Mouse (Mus musculus) heart, embryonic 11.5 days (tissue): ENCODE measurements around the gene Spink8. TPM values are rescaled to one million over a fixed set of nuclear protein-coding genes. Genes with fewer than 3 reads are reported as not detected.

Source experiments
- ATAC-seq: fragments of 200-750 bp; cut with Nextera tagmentation; replicated peaks from 2 replicates; pipeline ENCODE4 v1.8.0; 2017; ENCODE audit warnings: moderate library complexity; ENCODE audit not compliant: insufficient number of reproducible peaks, low FRiP score, low TSS enrichment
- H3K27ac ChIP-seq: fragments of 300-500 bp; sonication (generic); 2 replicates; pipeline ENCODE4 v1.5.1; 2014; ENCODE audit warnings: mild to moderate bottlenecking, low read depth, low read length
- H3K27me3 ChIP-seq: fragments of 300-500 bp; sonication (generic); 2 replicates; pipeline ENCODE4 v1.6.1; 2014; ENCODE audit warnings: mild to moderate bottlenecking, low read length, mixed read lengths; ENCODE audit not compliant: control insufficient read depth, insufficient read depth
- H3K36me3 ChIP-seq: fragments of 300-500 bp; sonication (generic); 2 replicates; pipeline ENCODE4 v1.6.1; 2014; ENCODE audit warnings: mild to moderate bottlenecking, low read length, moderate library complexity, mixed read lengths; ENCODE audit not compliant: control insufficient read depth, insufficient read depth
- H3K4me1 ChIP-seq: fragments of 300-500 bp; sonication (generic); 2 replicates; pipeline ENCODE4 v1.6.1; 2014; ENCODE audit warnings: low read length; ENCODE audit not compliant: control insufficient read depth, insufficient read depth
- H3K4me2 ChIP-seq: fragments of 300-500 bp; sonication (generic); 2 replicates; pipeline ENCODE4 v1.6.1; 2014; ENCODE audit warnings: mild to moderate bottlenecking, moderate library complexity
- H3K4me3 ChIP-seq: fragments of 300-500 bp; sonication (generic); 2 replicates; pipeline ENCODE4 v1.5.1; 2014; ENCODE audit warnings: low read depth, low read length
- H3K9ac ChIP-seq: fragments of 300-500 bp; sonication (generic); 2 replicates; pipeline ENCODE4 v1.6.1; 2014; ENCODE audit warnings: mild to moderate bottlenecking, low read depth, low read length, moderate library complexity
- H3K9me3 ChIP-seq: fragments of 300-500 bp; sonication (generic); replicated peaks from 2 replicates; pipeline ENCODE4 v1.6.1; 2016; ENCODE audit warnings: low read length; ENCODE audit not compliant: control insufficient read depth
- WGBS: fragments of 180-500 bp; shearing (Covaris S2); extraction: QIAGEN DNeasy Blood & Tissue Kit; methylation state at CpG from one replicate; pipeline ENCODE4 v1.1.7; 2014; ENCODE audit not compliant: insufficient replicate concordance; 5-methylcytosine and 5-hydroxymethylcytosine counted together
- polyA plus RNA-seq: library from polyadenylated mRNA; unstranded; fragments of >200 nt; fragmentation: Nextera tagmentation; extraction: Ambion mirVana; gene quantifications from 2 replicates; pipeline ENCODE4 v1.2.1, GENCODE M21; 2014

Gene Spink8
- polyA plus RNA-seq, 1 experiment from 2014 or later = 0.27 TPM

DNA sequence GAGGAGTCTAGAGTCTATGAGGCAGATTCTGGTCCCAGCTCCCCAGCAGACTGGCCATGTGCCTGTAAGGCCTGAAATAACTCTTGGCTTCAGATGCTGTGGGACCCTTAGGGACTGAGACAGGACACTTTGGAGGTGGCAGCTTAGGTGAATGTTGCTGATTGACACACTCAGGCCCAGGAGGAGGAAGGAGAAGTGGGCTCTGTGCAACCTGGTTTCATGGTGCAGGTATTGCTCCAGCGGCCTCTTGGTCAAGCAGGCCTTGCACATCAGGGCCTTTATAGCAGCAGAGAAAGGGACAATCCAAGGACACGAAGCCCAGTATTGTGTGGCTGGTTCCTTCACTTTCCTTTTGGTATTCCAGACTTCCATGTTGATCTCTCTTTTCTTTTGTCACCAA, 42.3 kb downstream of the Spink8 start:
- Histone ChIP-seq H3K4me1 (no peaks in the 10 kb centered on the region), H3K36me3 (no peaks in the 10 kb centered on the region), H3K4me3 (no peak overlapping the region), H3K27ac (no peak overlapping the region), H3K27me3 (no peaks in the 10 kb centered on the region), H3K4me2 (no peak overlapping the region), H3K9ac (no peak overlapping the region), H3K9me3 (no peaks in the 10 kb centered on the region)
- WGBS = 78% methylated on average over 2 of the region's 2 CpGs
- ATAC-seq = no peak

DNA sequence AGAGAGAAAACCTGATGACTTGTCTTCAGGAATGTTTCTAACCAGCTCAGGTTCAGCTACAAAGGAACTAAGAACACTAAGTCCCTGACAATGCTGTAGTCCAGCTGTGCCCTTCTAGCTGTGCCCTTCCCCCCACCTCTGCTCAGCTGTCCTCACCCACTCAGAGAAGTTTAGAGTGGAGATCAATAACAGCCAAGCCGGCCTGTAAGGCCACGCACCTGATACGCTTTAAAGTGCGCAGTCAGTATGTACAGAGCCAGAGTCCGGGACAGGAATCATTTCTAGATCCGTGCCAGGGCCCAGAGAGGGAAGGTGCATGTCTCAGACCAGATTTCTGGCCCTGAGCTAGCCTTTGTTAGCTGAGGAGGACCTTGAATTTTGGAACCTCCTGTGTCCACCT, 43.9 kb downstream of the Spink8 start:
- Histone ChIP-seq H3K9me3 (no peaks in the 10 kb centered on the region), H3K4me1 (no peaks in the 10 kb centered on the region), H3K27me3 (no peaks in the 10 kb centered on the region), H3K4me3 (no peak overlapping the region), H3K4me2 (no peak overlapping the region), H3K27ac (no peak overlapping the region), H3K36me3 (no peaks in the 10 kb centered on the region), H3K9ac (no peak overlapping the region)
- no peak for ATAC-seq
- WGBS = 56% methylated on average over 6 of the region's 6 CpGs

DNA sequence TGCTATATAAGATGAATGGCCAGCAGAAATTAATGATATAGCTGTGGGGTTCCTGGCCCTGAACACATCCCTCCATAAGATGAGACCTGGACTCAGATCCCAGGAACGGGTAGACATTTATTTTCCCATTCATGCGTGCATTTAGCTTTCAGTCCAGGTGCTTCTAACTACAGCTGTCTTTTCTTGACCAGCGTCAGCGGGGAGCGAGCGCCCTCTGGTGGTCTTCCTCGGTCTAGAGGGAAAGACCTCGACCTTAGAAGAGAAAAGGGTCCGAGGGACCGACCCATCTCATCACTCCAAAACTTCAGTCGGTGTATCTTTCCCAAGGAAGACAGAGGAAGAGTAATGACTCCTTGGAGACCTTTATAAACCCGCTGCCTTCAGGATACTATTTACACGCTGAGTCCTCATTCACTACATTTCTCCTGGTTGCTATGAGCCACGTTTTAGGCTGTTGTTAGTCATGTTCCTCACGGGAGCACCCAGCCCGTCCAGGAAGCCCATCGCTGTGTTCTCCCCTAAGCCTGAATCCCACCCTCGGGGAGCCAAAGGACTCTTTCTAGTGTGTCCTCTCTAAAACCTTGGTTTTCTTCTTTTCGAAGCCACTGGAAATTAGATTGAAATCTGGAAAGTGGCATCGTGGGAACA, 50.4 kb downstream of the Spink8 start:
- Histone ChIP-seq H3K4me3 (0 out of 2 replicates have a peak overlapping the region, but pooled peaks have one; percentile 22), H3K4me1 (no peaks in the 10 kb centered on the region), H3K4me2 (peak overlapping the region; percentile 64), H3K27ac (no peak overlapping the region), H3K9ac (peak overlapping the region; percentile 46; the same call in 1 of the 2 replicates), H3K9me3 (no peaks in the 10 kb centered on the region), H3K27me3 (no peaks in the 10 kb centered on the region), H3K36me3 (no peaks in the 10 kb centered on the region)
- no peak; the same call in 1 of the 2 replicates for ATAC-seq
- WGBS = 14% methylated on average over 20 of the region's 20 CpGs

DNA sequence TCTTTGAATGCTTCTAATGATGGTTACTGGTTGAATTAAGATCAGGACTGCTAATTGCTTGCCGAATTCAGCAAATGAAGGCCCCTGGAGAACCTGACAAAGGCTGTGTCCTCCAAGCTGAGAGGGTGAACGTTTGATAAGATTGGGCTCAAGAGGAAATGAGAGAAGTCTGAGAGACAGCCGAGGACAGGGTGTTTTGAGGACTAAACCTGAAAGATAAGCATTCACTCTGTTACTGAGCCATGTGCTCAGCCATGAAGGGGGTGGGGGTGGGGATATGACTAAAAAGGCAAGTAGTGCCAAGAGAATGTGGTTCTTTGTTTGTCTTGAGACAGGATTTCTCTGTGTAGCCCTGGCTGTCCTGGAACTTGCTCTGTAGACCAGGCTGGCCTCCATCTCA, 51.0 kb downstream of the Spink8 start:
- WGBS = 24% methylated on average over 3 of the region's 3 CpGs

DNA sequence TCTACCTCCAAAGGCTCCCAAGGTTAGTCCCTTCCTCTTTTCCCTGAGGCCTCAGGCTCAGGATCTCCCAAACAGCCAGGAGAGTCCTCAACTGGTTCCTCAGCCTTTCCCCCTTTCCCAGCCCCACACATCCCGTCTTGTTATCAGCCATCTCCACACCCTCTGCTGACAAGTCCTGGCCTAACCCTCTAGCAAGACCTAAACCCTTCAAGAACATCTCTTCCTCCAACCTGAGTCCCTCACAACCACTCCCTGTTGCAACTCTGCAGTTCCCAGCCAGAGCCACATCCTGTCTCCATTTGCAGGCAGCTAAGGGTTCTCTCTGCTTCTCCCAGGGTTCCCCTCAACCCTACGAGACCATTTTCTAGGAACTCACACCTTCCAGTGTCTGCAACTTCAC, 54.1 kb downstream of the Spink8 start:
- no peak overlapping the region for H3K9ac ChIP-seq
- H3K4me2 ChIP-seq = no peak overlapping the region
- WGBS = 30% methylated on average over 2 of the region's 2 CpGs
- H3K36me3 ChIP-seq = no peaks in the 10 kb centered on the region
- no peaks in the 10 kb centered on the region; the same call in 1 of the 2 replicates for H3K4me1 ChIP-seq
- no peaks in the 10 kb centered on the region for H3K27me3 ChIP-seq
- no peak for ATAC-seq
- no peak overlapping the region for H3K27ac ChIP-seq
- no peaks in the 10 kb centered on the region for H3K9me3 ChIP-seq
- no peak overlapping the region for H3K4me3 ChIP-seq

More for the DNA sequence above, 51.0 kb downstream of the Spink8 start:
- H3K4me2 ChIP-seq = peak overlapping the region; percentile 64
- no peaks in the 10 kb centered on the region for H3K4me1 ChIP-seq
- H3K4me3 ChIP-seq = no peak overlapping the region
- no peaks in the 10 kb centered on the region for H3K27me3 ChIP-seq
- H3K9me3 ChIP-seq = no peaks in the 10 kb centered on the region
- H3K9ac ChIP-seq = peak overlapping the region; percentile 46; the same call in 1 of the 2 replicates
- no peak overlapping the region for H3K27ac ChIP-seq
- no peak for ATAC-seq
- H3K36me3 ChIP-seq = no peaks in the 10 kb centered on the region

DNA sequence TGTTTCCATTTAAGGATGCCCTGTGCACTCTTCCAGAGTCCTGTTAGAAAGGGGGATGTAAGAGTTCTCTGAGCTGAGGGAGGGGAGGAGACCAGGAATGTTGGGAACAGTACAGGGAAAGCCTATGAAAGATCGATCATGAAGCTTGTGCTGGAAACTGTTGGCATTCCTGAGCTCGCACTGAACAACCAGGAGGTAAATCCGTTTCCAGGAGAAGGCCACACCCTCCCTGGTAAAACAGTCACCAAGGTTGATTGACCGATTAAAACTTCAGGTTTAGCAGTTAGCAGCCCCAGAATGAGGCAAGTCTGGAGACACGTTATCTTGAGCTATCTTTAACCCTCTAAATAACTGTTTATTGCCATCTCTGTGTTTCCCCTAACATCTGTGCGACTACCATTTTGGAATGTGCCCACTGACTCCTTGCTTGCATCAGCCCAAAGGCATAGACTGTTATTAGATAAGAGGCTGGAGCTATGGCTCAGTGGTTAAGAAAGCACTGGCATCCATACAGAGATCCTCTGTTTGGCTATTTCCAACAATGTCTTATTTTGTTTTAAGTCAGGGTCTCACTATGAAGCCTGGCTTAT, 59.0 kb downstream of the Spink8 start:
- no peaks in the 10 kb centered on the region for H3K9me3 ChIP-seq
- no peak overlapping the region for H3K4me3 ChIP-seq
- no peaks in the 10 kb centered on the region for H3K27me3 ChIP-seq
- no peak overlapping the region for H3K9ac ChIP-seq
- no peak overlapping the region for H3K4me2 ChIP-seq
- no peaks in the 10 kb centered on the region; the same call in 1 of the 2 replicates for H3K4me1 ChIP-seq
- 38% methylated on average over 6 of the region's 6 CpGs for WGBS
- no peak overlapping the region for H3K27ac ChIP-seq
- no peaks in the 10 kb centered on the region for H3K36me3 ChIP-seq
- no peak for ATAC-seq

DNA sequence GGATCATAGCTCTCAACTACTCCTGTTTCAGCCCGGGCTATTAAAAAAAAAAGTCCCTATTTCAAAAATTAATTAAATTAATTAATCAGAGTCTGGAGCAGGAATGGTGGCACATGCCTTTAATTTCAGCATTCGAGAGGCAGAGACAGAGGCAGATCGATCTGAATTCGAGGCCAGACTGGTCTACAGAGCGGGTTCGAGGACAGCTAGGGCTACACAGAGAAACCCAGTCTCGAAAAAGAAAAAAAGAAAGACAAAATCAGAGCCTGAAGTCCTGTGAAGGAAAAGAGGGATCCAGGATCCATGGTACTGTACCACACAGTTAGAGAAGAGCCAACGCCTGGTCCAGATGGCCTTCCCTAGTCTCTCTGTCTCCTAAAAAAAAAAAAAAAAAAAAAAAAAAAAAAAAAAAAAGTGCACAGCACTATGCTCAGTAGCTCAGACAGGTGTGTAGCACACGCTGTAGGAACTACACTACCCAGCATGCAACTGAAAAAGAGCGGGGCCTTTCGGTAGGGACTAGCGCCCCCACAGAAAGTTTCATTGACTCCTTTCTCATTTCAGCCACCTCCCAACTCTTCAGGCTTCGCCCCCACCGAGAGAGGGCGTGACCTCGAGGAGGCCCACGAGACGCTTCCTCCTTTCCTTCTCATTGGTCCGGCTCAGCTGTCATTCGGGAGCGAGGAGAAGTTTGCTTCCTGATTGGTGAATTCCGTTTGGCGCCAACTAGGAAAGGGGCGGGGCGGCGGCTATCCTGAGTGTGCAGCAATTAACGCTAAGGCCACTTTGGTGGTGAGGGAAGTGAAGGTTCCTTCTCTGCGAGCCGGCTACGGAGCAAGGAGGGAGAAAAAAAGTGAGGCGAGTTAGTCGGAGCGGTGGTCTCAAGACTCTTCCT, 63.0 kb downstream of the Spink8 start, which contains the start of gene Cdc25a:
Gene Cdc25a, plus strand, starts transcription at position 783 of the 895 bp plus-strand sequence.
- no peaks in the 10 kb centered on the region for H3K9me3 ChIP-seq
- peaks cover 17% of the 10 kb centered on the region for H3K36me3 ChIP-seq
- H3K27ac ChIP-seq = peak within 1 kb of the TSS; percentile 83
- H3K4me3 ChIP-seq = peak within 1 kb of the TSS; percentile 88
- WGBS = 5% methylated on average over 33 of the region's 33 CpGs
- H3K27me3 ChIP-seq = no peaks in the 10 kb centered on the region
- H3K4me1 ChIP-seq = peaks cover 6% of the 10 kb centered on the region
- peak; percentile 89 for ATAC-seq
- peak within 1 kb of the TSS; percentile 95 for H3K9ac ChIP-seq
- H3K4me2 ChIP-seq = peak within 1 kb of the TSS; percentile 94

DNA sequence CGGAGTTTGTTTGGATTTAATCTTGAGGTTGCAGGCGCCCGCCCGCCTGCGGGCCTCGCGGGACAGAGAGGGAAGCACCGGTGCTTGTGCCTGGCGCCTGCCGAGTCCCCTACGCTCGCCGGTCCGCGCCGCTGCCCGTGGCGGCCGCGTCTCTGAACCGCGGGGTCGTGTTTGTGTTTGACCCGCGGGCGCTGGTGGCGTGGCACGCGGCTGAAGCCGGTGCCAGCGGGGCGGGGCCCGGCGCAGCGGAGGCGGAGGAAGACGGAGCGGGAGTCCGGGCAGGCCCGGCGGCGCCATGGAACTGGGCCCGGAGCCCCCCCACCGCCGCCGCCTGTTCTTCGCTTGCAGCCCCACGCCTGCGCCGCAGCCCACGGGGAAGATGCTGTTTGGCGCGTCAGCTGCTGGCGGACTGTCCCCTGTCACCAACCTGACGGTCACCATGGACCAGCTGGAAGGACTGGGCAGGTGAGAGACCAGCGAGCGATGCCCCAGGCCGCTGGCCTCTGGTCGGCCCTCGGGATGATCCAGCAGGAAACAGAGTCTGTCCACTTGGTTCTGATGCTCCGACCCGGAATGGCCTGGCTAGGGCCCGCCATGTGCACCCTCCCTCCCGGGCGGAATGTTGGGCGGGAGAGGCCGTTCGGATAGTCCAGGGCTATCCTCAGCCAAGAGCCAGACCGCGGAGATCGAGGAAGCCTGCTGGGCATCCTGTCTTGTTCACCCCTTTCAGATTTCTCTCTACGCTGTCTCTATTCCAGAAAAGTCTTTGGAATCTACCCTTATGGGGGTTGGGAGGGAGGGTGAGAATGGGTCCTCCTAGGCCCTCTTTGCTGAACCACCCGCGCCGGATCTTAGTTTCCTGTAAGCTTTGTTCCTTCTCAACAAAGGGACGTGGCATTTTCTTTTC, 63.9 kb downstream of the Spink8 start:
- peak overlapping the region; percentile 88 for H3K4me3 ChIP-seq
- under 1% methylated on average over 75 of the region's 76 CpGs for WGBS
- H3K36me3 ChIP-seq = peaks cover 26% of the 10 kb centered on the region
- H3K9me3 ChIP-seq = no peaks in the 10 kb centered on the region
- H3K4me1 ChIP-seq = peaks cover 6% of the 10 kb centered on the region
- peak overlapping the region; percentile 95 for H3K9ac ChIP-seq
- peak overlapping the region; percentile 94 for H3K4me2 ChIP-seq
- peak; percentile 75 for ATAC-seq
- no peaks in the 10 kb centered on the region for H3K27me3 ChIP-seq
- H3K27ac ChIP-seq = peak overlapping the region; percentile 83
